Mouse (Mus musculus) midbrain, embryonic 12.5 days (tissue): ENCODE data around the gene Gna12. TPM values are rescaled to one million over a fixed set of nuclear protein-coding genes. Genes with fewer than 3 reads are reported as not detected.

ENCODE experiments used
- ATAC-seq: fragments of 200-750 bp; cut with Nextera tagmentation; 2 replicates; pipeline ENCODE4 v1.8.0; 2017; ENCODE audit warnings: low read depth, moderate TSS enrichment, moderate library complexity; ENCODE audit not compliant: low FRiP score
- H3K27ac ChIP-seq: fragments of 300-500 bp; sonication (generic); replicated peaks from 2 replicates; pipeline ENCODE4 v1.5.1; 2016; ENCODE audit warnings: mild to moderate bottlenecking
- H3K27me3 ChIP-seq: fragments of 300-500 bp; sonication (generic); 2 replicates; pipeline ENCODE4 v1.6.1; 2016; ENCODE audit warnings: mild to moderate bottlenecking
- H3K36me3 ChIP-seq: fragments of 300-500 bp; sonication (generic); 2 replicates; pipeline ENCODE4 v1.6.1; 2016
- H3K4me1 ChIP-seq: fragments of 300-500 bp; sonication (generic); 2 replicates; pipeline ENCODE4 v1.6.1; 2016
- H3K4me2 ChIP-seq: fragments of 300-500 bp; sonication (generic); replicated peaks from 2 replicates; pipeline ENCODE4 v1.6.1; 2016; ENCODE audit warnings: mild to moderate bottlenecking, moderate library complexity
- H3K4me3 ChIP-seq: fragments of 300-500 bp; sonication (generic); 2 replicates; pipeline ENCODE4 v1.5.1; 2016; ENCODE audit warnings: mild to moderate bottlenecking
- H3K9ac ChIP-seq: fragments of 300-500 bp; sonication (generic); replicated peaks from 2 replicates; pipeline ENCODE4 v1.6.1; 2016; ENCODE audit warnings: mild to moderate bottlenecking, moderate library complexity
- H3K9me3 ChIP-seq: fragments of 300-500 bp; sonication (generic); 2 replicates; pipeline ENCODE4 v1.6.1; 2016; ENCODE audit warnings: mild to moderate bottlenecking
- WGBS: fragments of 180-500 bp; shearing (Covaris S2); methylation state at CpG from one replicate; pipeline ENCODE4 v1.1.7; 2016; 5-methylcytosine and 5-hydroxymethylcytosine counted together
- polyA plus RNA-seq: library from polyadenylated mRNA; unstranded; fragments of >200 nt; fragmentation: Nextera tagmentation; extraction: Ambion mirVana; gene quantifications from 2 replicates; pipeline ENCODE4 v1.2.1, GENCODE M21; 2016

Gna12 gene
- polyA plus RNA-seq, 1 experiment from 2014 or later, result 24.4 TPM

GRCm38 (mm10) chr5:140826118-140826517 lies 4.1 kb downstream of the Gna12 start:
- Histone ChIP-seq H3K4me1 (peaks cover 31% of the 10 kb centered on the region), H3K36me3 (peaks cover 8% of the 10 kb centered on the region), H3K27ac (no peak overlapping the region), H3K9ac (no peak overlapping the region), H3K27me3 (no peaks in the 10 kb centered on the region), H3K9me3 (no peaks in the 10 kb centered on the region), H3K4me3 (no peak overlapping the region), H3K4me2 (no peak overlapping the region)
- whole genome bisulfite sequencing, result 100% methylated on average over 1 of the region's 1 CpGs
- ATAC-seq, result no peak

- Histone ChIP-seq H3K4me1 (peaks cover 34% of the 10 kb centered on the region), H3K36me3 (peaks cover 8% of the 10 kb centered on the region), H3K4me3 (no peak overlapping the region), H3K9me3 (no peaks in the 10 kb centered on the region), H3K27me3 (no peaks in the 10 kb centered on the region), H3K27ac (no peak overlapping the region), H3K4me2 (no peak overlapping the region), H3K9ac (no peak overlapping the region)
- no peak for ATAC-seq
- 92% methylated on average over 7 of the region's 7 CpGs for WGBS
Measured at GRCm38 (mm10) chr5:140824126-140824525, 6.1 kb downstream of the Gna12 start.

GRCm38 (mm10) chr5:140823386-140823785 lies 6.8 kb downstream of the Gna12 start:
- H3K27me3 ChIP-seq, result no peaks in the 10 kb centered on the region
- WGBS, result 93% methylated on average over 2 of the region's 2 CpGs
- no peak overlapping the region for H3K27ac ChIP-seq
- peaks cover 8% of the 10 kb centered on the region for H3K36me3 ChIP-seq
- H3K9ac ChIP-seq, result no peak overlapping the region
- H3K4me1 ChIP-seq, result peaks cover 32% of the 10 kb centered on the region
- ATAC-seq, result no peak
- no peak overlapping the region for H3K4me3 ChIP-seq
- no peak overlapping the region for H3K4me2 ChIP-seq
- no peaks in the 10 kb centered on the region for H3K9me3 ChIP-seq

- peaks cover 17% of the 10 kb centered on the region for H3K4me1 ChIP-seq
- ATAC-seq, result no peak
- peaks cover 8% of the 10 kb centered on the region for H3K36me3 ChIP-seq
- 96% methylated on average over 4 of the region's 4 CpGs for WGBS
- H3K9ac ChIP-seq, result no peak overlapping the region
- H3K9me3 ChIP-seq, result no peaks in the 10 kb centered on the region
- H3K4me3 ChIP-seq, result no peak overlapping the region
- H3K27ac ChIP-seq, result no peak overlapping the region
- H3K27me3 ChIP-seq, result no peaks in the 10 kb centered on the region
- no peak overlapping the region for H3K4me2 ChIP-seq
Measured at GRCm38 (mm10) chr5:140821951-140822350, 8.3 kb downstream of the Gna12 start.

- Histone ChIP-seq H3K9me3 (no peaks in the 10 kb centered on the region), H3K4me2 (no peak overlapping the region), H3K27ac (no peak overlapping the region), H3K4me1 (peaks cover 17% of the 10 kb centered on the region), H3K9ac (no peak overlapping the region), H3K36me3 (peaks cover 8% of the 10 kb centered on the region), H3K27me3 (no peaks in the 10 kb centered on the region), H3K4me3 (no peak overlapping the region)
- ATAC-seq, result no peak
- 82% methylated on average over 4 of the region's 4 CpGs for WGBS
Measured at GRCm38 (mm10) chr5:140820539-140820938, 9.7 kb downstream of the Gna12 start.

GRCm38 (mm10) chr5:140819594-140819993 lies 10.6 kb downstream of the Gna12 start:
- WGBS, result 79% methylated on average over 4 of the region's 4 CpGs
- no peak overlapping the region for H3K4me3 ChIP-seq
- no peak overlapping the region for H3K9ac ChIP-seq
- H3K9me3 ChIP-seq, result no peaks in the 10 kb centered on the region
- peaks cover 6% of the 10 kb centered on the region for H3K36me3 ChIP-seq
- H3K4me2 ChIP-seq, result no peak overlapping the region
- peaks cover 26% of the 10 kb centered on the region for H3K4me1 ChIP-seq
- ATAC-seq, result no peak
- H3K27ac ChIP-seq, result no peak overlapping the region
- no peaks in the 10 kb centered on the region for H3K27me3 ChIP-seq

GRCm38 (mm10) chr5:140818482-140819076 lies 11.7 kb downstream of the Gna12 start:
- no peak overlapping the region for H3K9ac ChIP-seq
- H3K27me3 ChIP-seq, result no peaks in the 10 kb centered on the region
- 87% methylated on average over 5 of the region's 5 CpGs for WGBS

GRCm38 (mm10) chr5:140816950-140817568 lies 13.2 kb downstream of the Gna12 start:
- H3K27me3 ChIP-seq, result no peaks in the 10 kb centered on the region
- no peak overlapping the region for H3K27ac ChIP-seq
- H3K4me2 ChIP-seq, result no peak overlapping the region
- no peak overlapping the region for H3K9ac ChIP-seq
- no peaks in the 10 kb centered on the region for H3K9me3 ChIP-seq
- 93% methylated on average over 6 of the region's 6 CpGs for WGBS
- no peak for ATAC-seq
- no peaks in the 10 kb centered on the region for H3K36me3 ChIP-seq
- H3K4me3 ChIP-seq, result no peak overlapping the region
- peaks cover 51% of the 10 kb centered on the region for H3K4me1 ChIP-seq

More at GRCm38 (mm10) chr5:140818482-140819076, 11.7 kb downstream of the Gna12 start:
- Histone ChIP-seq H3K4me2 (no peak overlapping the region), H3K27ac (no peak overlapping the region), H3K36me3 (no peaks in the 10 kb centered on the region), H3K4me1 (peaks cover 36% of the 10 kb centered on the region), H3K4me3 (no peak overlapping the region), H3K9me3 (no peaks in the 10 kb centered on the region)
- ATAC-seq, result no peak

- H3K27ac ChIP-seq, result peak overlapping the region; percentile 49; the same call in 1 of the 2 replicates
- no peaks in the 10 kb centered on the region for H3K36me3 ChIP-seq
- peaks cover 60% of the 10 kb centered on the region for H3K4me1 ChIP-seq
- no peak overlapping the region for H3K9ac ChIP-seq
- H3K4me2 ChIP-seq, result no peak overlapping the region
- no peaks in the 10 kb centered on the region for H3K9me3 ChIP-seq
- H3K4me3 ChIP-seq, result no peak overlapping the region
- H3K27me3 ChIP-seq, result no peaks in the 10 kb centered on the region
- no peak for ATAC-seq
- WGBS, result 91% methylated on average over 3 of the region's 3 CpGs
Measured at GRCm38 (mm10) chr5:140816008-140816407, 14.2 kb downstream of the Gna12 start.

GRCm38 (mm10) chr5:140815059-140815728 lies 15.0 kb downstream of the Gna12 start:
- H3K9me3 ChIP-seq, result no peaks in the 10 kb centered on the region
- H3K4me1 ChIP-seq, result peaks cover 64% of the 10 kb centered on the region
- peak overlapping the region; percentile 49 for H3K27ac ChIP-seq
- ATAC-seq, result peak; percentile 38; the same call in 1 of the 2 replicates
- no peak overlapping the region for H3K4me2 ChIP-seq
- no peak overlapping the region for H3K4me3 ChIP-seq
- no peaks in the 10 kb centered on the region for H3K36me3 ChIP-seq
- H3K27me3 ChIP-seq, result no peaks in the 10 kb centered on the region
- WGBS, result 30% methylated on average over 9 of the region's 9 CpGs
- H3K9ac ChIP-seq, result no peak overlapping the region

- ATAC-seq, result no peak
- no peaks in the 10 kb centered on the region for H3K36me3 ChIP-seq
- H3K9me3 ChIP-seq, result no peaks in the 10 kb centered on the region
- no peak overlapping the region for H3K9ac ChIP-seq
- peaks cover 59% of the 10 kb centered on the region for H3K4me1 ChIP-seq
- WGBS, result 58% methylated on average over 5 of the region's 5 CpGs
- no peaks in the 10 kb centered on the region for H3K27me3 ChIP-seq
- no peak overlapping the region for H3K27ac ChIP-seq
- no peak overlapping the region for H3K4me3 ChIP-seq
- no peak overlapping the region for H3K4me2 ChIP-seq
Measured at GRCm38 (mm10) chr5:140814403-140814802, 15.8 kb downstream of the Gna12 start.

GRCm38 (mm10) chr5:140812699-140813098 lies 17.5 kb downstream of the Gna12 start:
- H3K4me1 ChIP-seq, result peaks cover 54% of the 10 kb centered on the region
- no peak overlapping the region for H3K27ac ChIP-seq
- H3K27me3 ChIP-seq, result no peaks in the 10 kb centered on the region
- H3K9me3 ChIP-seq, result no peaks in the 10 kb centered on the region
- no peaks in the 10 kb centered on the region for H3K36me3 ChIP-seq
- WGBS, result 51% methylated on average over 4 of the region's 4 CpGs
- ATAC-seq, result no peak
- no peak overlapping the region for H3K9ac ChIP-seq
- H3K4me2 ChIP-seq, result no peak overlapping the region
- H3K4me3 ChIP-seq, result no peak overlapping the region
